Mouse (Mus musculus): ENCODE measurements around the gene Txlnb.
"Not testable (repeated sequence)": the region's sequence is repeated elsewhere in the genome, so short reads cannot be mapped to it uniquely, and the experiment has no call there.

The Txlnb gene

DNA sequence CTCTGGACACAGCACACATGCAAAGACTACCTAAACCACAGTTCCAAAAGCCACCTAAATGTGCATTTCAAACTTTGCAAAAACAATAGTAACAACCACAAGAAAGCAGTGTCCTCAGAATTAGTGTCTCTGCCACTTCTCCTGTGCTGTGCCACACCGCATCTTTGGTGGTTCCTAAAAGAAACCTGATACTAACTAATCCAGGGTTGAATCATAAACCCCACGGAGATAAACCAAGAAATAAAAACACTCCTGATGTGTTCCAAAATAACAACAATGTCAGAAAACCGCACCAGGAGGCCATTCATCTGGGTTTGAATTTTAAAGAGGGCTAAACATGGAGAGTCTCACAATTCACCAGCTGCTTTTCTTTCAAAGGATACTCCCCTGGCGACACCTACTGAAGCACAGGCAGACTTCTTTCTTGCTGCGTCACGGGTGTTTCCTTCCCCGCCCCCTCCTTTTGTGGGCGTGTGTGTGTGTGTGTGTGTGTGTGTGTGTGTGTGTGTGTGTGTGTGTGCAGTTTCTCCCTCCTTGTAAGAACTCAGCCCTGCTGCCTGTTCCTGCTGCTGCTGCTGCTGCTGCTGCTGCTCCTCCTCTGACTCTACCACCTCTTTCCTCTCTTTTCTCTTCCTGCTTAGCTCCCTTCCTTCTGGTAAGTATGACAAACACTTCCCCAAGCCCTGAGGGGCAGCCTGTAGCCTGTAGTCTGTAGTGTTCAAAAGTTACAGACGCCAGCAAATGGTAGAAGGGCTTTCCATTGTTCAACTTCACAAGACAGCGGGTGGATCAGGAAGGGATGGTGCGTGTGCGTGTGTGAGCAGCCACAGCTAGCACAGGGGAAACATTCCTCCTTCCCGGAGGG is at the start of gene Txlnb:
Txlnb (plus strand) TSS at position 460 of the 865 bp plus-strand sequence.
- DNase-seq (ENCODE audit: low spot score in 2 of 2): peak; percentile 22 to 41

DNA sequence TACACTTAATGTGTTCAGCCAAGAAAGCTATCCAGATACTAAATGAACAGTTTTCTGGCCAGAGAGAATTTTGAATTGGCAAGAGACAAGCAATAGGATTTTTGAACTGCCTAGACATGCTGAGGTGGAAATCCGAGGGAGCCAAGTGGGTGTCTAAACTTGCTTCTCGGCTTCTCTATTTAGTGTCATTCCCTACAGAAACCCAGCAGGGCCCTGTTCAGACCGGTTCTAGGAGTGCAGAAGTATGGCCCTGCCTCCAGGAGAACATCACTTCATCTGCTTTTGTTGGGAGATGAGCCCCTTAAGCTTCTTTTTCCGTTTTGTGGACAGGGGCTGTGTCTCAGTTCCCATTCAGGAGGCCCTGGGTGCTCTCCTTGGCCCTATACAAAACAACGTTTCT is 43.5 kb upstream of the Txlnb start:
- DNase-seq (ENCODE audit: low spot score in 2 of 2): no peak

DNA sequence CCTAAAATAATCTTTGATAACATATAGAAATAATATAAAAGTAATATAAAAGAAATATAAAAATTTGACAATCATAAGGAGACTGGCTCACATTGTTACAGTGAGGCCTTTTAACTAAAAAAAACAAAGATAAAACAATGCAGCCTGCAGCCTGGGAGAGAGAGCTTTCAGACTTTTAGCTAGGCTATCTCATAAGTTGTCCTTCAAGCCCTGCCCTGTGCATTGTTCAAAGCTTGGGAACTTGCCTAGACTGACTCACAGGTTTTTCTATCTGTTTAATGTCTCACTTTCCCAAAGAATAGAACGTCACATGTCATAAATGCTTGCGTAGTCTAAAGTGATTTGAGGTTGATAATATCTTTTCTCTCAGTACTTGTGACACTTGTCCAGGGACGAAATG is 36.3 kb upstream of the Txlnb start:
- no peak for DNase-seq (ENCODE audit: low spot score in 2 of 2)

DNA sequence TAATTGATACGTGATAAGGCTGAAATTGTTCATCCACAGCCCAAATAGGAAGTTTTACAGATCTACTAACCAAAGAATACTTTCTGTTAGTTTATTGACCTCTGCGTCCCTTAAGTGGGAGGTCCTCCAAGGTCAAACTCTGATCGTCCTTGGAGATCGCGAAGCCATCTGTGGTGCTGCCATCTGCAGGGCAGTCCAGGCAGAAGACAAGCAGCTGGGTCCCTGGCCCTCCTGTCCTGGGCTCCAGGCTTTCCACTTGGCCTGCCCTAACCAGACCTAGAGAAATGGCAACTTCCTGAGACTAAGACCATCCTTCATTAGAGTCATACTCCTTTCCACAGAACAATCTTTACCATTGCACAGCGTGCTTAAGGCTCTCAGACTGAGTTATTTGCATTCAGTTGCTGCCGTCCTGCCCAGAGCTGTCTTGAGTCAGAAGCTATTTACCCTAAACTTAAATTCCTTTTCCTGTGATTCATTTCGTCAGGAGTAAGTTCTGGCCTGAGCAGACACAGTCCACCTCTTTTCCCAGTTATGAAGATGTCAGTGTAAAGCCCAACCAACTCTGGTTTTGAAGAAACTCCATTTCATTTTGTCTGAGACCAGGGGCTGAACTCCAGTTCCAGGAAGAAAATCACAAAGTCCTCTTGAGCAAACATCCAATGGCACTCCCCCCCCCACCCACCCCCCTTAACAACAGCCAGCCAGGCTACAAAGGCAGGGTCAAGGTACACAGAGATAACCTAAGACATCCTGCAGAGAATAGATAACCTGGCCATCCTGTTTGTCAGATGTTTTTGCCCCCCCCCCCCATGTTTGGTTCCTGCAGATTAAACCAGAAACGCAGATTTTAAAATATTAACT is 35.0 kb upstream of the Txlnb start:
- DNase-seq (ENCODE audit: low spot score in 2 of 2): no peak

DNA sequence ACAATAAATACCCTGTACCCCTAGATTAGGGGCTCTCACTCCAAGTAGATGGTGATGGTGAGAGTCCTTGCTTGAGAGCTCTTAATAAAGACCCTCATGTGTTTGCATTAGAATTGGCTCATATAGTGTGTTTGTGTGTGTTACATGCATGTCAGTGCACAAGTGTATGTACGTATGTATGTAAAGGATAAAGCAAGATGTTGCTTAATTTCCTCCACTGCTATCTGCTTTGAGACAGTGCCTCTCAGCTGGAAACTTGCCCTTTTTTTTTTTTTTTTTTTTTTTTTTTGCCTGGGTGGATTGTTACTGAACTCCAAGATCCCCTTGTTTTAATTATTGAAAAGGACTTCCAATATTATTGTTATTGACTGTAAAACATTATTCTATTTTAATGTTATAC is 34.4 kb upstream of the Txlnb start:
- DNase-seq (ENCODE audit: low spot score in 2 of 2): no peak

DNA sequence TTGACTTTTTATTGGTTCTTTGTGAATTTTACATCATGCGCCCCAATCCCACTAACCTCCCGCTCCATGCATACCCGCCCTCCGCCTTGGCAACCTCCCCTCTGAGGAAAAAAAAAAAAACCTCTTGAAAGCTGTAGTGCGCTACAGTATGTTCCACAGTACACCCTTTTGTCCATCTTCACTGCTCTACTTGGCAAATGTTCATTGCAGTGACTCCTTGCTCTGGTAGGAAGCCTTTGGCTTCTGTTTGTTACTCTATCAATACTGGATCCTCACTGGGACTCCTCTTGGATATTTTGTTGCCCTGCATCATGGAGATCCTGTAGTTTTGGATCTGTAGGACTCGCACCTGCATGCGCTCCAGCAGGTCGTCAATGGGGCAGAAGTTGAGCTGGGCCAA is 33.1 kb upstream of the Txlnb start:
- no peak for DNase-seq (ENCODE audit: low spot score in 2 of 2)

DNA sequence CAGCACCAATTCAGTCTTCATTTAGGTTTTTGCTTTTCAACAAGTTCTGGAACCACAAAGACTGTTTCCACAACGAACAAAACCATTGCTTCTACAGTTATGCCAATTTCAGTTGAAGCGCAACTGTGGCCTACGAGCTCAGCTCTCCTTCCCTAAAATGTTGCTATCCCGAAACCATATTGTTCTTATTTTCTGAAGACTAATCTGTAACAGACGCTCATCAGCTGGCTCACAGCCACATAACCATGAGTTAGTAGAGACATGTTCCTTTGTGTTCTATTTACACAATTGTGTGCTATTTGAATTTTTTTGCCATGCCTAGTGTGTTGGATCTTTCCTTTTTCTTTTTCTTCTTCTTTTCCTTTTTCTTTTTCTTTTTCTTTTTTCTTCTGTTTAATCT is 26.2 kb upstream of the Txlnb start:
- DNase-seq (ENCODE audit: low spot score in 2 of 2): no peak

DNA sequence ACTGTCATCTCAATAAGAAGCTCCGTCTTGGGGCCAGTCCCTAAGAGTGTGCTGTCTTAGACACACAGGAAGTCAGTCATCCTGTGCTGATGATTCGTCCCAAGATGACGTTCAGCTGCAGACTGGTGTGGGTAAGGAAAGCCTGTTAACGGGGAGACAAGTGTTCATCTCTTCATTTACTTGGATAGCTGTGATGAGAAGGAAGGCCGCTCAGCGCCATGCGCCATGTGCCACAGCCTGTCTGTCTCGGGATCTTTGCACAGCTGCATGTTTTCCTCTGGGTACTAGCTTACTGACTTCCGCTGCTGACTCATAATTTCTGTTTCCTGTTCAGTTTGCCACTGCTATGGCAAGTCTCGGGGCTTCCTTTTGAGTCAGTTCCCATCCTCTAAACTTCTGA is 23.7 kb upstream of the Txlnb start:
- DNase-seq (ENCODE audit: low spot score in 2 of 2): peak in 1 of 2 experiments; percentile 4

DNA sequence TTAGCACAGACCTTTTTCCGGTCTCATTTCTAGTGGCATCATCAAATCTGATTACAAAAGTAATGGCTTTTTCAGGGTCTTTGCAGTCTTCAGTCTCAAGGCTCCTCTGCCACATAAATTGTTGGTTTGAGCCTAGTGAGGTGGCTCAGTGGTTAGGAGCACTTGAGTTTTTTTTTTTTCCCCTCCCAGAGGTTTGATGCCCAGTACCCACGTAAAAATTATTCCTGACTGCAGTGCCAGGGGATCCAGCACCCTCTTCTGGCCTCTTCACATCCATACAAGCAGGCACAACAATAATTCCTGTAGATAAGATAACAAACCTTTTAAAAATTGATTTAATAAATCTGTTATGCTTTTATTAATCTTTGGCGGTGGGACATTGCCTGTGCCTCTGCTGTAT is 21.7 kb upstream of the Txlnb start:
- no peak for DNase-seq (ENCODE audit: low spot score in 2 of 2)

DNA sequence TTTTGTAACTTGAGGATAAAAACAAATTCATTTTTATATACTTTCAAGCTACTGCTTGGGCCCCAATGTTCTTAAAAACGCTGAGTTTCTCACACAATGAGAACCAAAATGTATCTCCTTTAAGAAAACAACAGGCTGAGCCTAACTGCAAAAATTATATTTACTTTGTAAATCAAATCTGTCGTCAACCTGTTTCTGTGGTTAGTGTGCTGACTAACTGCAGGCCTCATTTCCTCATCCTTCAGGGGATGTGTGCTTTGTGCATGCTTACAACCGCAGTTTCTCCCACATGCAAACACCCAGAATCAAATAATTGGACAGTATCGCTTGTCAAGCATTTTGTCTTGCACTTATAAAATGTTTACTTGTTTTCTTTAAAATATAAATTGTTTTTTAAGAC is 20.9 kb upstream of the Txlnb start:
- no peak for DNase-seq (ENCODE audit: low spot score in 2 of 2)

DNA sequence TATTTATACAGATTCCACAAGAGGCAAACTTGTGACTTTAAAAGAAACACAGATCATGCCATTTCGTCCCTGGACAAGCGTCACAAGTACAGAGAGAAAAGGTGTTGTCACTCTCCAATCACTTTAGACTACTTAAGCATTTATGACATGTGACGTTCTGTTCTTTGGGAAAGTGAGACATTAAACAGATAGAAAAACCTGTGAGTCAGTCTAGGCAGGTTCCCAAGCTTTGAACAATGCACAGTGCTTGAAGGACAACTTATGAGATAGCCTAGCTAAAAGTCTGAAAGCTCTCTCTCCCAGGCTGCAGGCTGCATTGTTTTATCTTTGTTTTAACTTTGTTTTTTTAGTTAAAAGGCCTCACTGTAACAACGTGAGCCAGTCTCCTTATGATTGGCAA is 19.3 kb upstream of the Txlnb start:
- DNase-seq (ENCODE audit: low spot score in 2 of 2): not testable (repeated sequence)

DNA sequence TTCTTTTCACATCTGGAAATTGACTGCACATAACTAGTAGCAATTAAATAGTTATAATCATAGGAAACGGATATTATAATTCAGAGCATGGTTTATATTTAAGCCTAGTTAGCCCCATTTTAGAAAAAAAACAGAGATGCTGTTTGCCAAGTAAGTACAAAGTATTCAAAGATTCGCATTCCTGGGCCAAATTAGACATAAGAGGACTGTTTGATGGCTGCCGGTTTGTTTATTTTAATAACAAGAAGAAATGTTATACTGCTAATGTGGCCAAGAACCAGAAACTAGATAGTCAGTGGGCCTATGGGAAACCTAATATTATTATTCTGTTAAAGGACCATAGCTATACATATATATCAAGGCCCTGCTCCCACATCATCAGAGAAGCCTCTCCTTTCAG is 9.3 kb upstream of the Txlnb start:
- no peak for DNase-seq (ENCODE audit: low spot score in 2 of 2)

DNA sequence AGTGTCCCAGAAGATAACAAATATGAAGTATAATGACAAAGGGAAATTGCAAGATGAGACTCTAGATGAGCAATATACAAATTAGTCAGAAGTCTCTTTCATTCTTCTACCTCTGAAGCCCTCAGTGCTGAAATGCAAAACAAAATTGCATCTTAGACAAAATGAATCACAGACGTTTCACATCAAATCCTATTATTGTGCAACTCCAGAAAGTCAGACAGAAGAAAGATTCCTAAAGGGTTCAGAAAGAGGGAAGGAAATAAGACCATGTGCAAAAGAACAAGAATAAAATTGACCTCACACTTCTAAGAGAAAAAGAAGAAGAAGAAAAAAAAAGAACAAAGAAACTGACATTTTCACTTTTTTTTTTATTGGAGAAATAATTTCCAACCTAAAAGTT is 8.1 kb upstream of the Txlnb start:
- DNase-seq (ENCODE audit: low spot score in 2 of 2): no peak

DNA sequence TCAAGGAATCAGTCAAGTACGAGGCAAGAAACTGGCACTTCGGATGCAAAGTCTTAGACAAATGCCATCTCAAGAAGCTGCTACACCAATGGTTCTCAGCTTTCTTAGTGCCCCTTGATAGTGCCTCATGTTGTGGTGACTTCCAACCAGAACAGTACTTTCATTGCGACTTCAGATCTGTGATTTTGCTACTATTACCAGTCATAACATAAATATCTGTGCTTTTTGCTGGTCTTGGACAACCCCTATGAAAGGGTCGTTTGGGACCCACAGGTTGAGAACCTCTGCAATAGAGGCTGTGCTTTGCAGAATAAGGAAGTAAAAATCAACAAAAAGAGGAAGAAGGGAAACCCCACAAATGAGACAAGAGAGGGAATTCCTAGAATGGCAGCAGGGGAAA is 7.7 kb upstream of the Txlnb start:
- DNase-seq (ENCODE audit: low spot score in 2 of 2): no peak

DNA sequence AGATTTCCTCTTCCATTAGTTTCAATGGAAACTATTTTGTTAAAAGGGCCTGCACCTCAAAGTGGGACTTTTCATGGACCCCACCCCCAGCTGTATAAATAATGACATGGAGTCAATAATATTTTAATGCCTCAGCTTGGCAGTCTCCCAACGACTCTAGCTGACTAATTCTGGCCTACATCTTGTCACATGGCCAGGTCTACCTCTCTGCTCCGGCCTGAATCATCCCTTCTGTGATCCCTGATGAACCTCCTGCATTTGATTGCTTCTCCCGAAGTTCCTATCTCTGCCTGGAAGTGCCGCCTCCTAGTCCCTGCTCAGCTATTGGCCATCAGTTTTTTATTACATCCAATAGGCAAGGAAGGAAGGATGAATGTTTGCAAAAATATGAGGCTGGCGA is 2.1 kb upstream of the Txlnb start:
- peak in 1 of 2 experiments; percentile 5 for DNase-seq (ENCODE audit: low spot score in 2 of 2)

DNA sequence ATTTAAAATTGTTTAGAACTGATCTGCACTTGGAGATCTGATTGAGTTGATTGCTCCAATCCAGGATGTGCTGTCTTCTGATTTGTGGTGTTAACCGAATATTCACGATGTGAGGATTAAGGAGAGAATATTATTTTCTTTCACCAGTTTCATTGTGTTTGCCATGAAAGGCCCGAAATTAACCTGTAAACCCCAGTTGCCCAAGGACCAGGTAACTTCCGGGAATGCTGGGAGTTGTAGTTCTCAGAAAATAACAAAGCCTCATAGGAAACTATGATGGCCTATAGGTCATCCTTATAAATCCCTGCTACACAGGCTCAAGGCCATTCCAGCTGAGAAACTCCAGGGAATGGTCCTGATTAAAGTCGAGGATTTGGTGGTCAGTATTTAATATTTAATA is 1.6 kb upstream of the Txlnb start:
- DNase-seq (ENCODE audit: low spot score in 2 of 2): no peak

DNA sequence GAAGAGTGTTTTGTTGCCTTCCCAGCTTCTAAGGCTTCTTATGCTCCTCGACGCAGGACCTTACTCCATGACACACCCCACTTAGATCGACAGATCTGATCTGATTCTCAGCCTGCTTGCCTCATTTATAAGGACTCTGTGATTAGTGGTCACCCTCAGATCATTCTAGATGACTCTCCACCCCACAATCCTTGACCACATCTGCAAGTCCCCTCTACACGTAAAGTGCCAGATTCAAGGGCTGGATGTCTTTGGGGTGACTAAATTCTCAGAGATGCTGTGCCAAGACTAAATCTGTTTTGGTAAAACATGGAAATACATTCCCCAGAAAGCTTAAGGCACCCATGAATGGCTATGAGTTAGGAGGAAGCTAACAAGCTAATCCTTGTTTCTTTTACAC is 799 bp upstream of the Txlnb start:
- DNase-seq (ENCODE audit: low spot score in 2 of 2): no peak

DNA sequence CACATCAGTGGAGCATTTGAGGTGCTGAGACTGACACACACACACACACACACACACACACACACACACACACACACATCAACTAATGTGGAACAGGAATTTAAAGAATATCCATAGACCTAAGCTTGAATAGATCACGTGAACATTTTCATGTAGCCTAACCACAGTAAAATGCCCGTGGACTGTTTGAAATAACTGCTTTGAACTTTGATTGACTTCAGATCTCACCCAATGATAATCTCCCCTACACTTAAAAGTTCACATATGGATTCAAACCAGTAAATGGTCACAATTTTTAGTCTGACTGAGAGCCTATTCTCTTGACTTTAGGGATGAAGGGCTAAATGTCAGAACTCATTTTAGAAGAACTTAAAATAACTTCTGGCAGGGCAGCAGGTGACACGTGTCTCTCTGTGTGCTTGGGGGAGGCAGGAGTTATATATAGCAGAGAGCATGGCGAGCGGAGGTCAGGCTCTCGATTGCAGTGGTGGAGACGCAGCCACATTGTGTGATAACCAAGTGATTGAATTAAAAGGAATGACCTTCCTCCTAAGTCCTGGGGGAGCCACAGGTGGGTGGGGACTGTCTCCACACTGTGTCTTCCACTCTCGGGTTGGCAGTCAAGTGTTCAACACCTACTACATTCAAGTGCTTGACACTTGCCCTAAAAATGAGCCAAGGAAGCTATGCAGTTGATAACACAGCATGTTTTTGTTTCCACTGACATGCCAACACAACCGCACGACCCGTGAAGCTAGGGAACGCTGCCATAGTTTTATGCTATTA is 1.0 kb downstream of the Txlnb start:
- no peak for DNase-seq (ENCODE audit: low spot score in 2 of 2)

DNA sequence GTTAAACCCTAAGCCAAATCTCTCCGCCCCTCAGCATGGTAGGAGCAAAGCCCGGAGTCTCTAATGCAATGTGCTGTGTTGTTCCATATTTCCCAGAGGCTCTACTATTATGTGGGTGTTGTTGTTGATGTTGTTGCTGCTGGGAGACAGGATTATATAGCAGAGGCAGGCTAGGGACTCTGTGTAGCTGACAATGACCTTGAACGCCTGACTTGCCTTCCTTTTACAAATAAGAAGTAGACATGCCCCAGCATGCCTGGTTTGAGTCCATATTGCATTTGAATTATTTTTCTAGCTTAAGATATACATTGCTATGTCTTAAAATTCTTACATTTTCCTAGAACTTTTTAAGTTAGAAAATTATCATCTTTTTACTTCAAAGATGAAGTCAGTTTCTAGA is 1.7 kb downstream of the Txlnb start:
- no peak for DNase-seq (ENCODE audit: low spot score in 2 of 2)

DNA sequence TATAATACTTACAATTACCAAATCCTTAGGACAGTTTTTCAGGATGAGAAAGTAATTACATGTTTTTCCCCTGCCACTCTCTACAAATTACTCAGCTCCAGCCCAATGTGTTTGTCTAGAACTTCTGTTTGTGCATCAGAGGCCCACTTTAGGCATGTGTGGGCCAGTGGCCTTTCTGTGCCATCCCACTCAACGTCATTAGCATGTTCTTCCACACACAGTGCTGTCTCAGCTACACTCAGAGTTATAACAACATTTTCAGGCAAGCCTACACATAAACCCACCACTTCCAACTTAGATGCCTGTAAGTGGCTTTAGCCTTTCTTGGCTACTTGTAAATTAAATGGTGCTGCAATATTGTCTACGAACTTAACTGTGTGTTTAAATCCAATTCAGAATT is 5.8 kb downstream of the Txlnb start:
- no peak for DNase-seq (ENCODE audit: low spot score in 2 of 2)

DNA sequence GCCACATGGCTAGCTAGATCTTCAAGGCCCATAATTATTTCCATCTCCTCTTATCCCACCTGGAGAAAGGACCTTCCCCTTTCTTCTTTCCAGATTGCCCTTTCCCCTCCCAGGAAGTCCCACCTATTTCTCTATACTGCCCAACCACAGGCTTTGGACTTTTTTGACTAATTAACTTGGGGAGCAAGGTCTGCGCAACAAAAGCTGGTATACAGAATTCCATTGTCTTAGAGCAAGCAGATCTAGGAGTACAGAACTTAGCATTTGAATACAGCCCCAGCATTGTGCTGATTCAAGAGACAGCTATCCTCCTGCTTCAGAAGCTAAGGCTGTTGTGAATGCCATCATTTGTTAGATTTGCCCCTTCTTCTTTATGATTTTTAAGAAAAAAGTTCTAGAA is 12.5 kb downstream of the Txlnb start:
- DNase-seq (ENCODE audit: low spot score in 2 of 2): no peak

DNA sequence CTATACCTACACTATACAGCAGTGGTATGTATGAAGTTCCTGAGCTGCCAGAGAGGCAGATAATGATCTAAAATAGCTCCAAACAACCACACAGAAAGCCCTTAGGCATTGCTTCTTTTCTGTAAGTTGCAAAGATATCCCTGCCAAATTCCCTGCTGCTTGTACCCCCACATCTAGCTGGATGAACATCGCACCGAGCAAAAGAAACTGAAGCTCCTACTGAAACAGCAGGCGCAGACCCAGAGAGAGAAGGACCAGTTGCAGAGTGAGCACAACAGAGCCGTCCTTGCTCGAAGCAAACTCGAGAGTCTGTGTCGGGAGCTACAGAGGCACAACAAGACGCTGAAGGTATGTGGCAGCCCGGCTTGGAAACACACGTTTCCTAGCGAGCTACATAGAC is 19.0 kb downstream of the Txlnb start:
- no peak for DNase-seq (ENCODE audit: low spot score in 2 of 2)

Data from urinary bladder, adult 18-20 months (tissue).